Mouse (Mus musculus): ENCODE data around the gene Slc20a1. TPM values are rescaled to one million over a fixed set of nuclear protein-coding genes. Genes with fewer than 3 reads are reported as not detected.
A peak's percentile ranks its signal among the peaks of the same experiment; 100 is the strongest.

Slc20a1 gene
- total RNA-seq, 2 experiments from 2014 or later = 123 to 124 TPM

DNA sequence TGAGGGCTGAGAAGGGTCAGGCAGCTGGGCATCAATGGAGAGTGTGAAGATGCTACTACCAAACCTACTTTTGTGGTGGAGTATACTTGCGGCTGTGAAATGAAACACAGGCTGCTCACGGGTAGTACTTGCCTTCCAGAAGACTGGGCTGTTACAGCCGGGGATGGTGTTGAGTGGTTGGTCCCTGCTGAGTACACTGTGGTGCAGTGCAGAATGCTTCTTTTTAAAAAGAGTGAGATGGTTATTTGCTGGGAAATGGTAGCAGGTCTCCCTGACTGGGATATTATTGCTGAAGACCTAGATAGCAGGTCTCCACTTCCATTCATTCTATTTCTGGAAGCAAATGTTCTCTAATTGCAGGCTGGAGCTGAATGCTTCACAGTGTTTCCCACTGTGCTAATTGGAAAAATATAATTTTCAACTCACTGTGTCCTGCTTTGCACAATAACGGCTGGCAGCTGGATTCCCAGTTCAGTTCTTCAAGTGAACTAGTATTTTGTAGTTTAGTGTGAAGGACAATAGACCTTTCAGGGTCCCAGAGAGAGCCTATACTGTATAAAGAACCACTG, 20.1 kb downstream of the Slc20a1 start:
- no peak for DNase-seq (ENCODE audit: extremely low spot score in 1 of 2, low spot score in 2 of 2)
- intact Hi-C loops (cut with DNase I) = no loop called here

DNA sequence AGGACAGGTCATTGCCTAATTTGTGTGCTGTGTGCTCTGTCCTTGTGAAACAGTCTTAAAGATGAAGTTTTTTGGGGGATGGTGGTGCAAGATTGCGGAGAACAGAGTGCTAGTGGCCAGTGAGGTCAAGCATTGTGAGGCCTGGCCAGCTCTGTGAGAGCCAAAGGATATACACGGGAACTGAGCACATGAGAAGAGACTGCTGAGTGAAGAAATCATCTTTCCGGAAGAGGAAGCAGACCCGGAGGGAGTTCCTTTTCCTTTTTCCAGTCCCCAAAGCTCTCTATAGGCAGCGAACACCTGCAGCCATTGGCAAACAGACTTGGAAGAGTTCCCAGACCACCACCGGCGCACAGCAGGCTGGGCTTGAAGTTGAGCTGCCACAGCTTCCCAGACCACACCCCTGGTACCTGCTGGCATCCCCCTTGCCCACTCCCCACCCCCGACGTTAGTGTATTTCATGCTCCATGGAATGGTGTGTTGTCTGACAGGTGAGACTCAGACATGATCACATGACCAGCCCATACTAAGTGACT, 22.6 kb downstream of the Slc20a1 start:
- intact Hi-C loops (cut with DNase I) = no loop called here
- no peak for DNase-seq (ENCODE audit: extremely low spot score in 1 of 2, low spot score in 2 of 2)

DNA sequence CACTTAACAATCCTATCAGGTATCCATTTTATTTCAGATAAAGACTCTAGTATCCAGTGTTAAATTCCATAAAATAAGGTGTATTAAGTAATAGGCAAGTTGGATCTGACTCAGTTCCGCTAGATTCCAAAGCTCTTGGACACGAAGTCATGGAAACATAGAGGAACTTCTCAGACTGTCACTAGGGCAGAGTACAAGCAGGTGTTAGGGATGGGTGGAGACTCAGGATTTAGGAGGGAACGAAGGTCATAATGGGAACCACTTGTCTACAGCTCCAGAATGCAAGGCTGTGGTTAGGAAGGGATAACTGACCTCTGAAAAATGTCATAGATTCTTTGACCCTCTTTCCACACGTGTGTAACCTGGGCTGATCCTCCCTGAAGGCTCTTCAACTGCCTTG, 25.6 kb downstream of the Slc20a1 start:
- intact Hi-C loops (cut with DNase I) = no loop called here
- no peak for DNase-seq (ENCODE audit: extremely low spot score in 1 of 2, low spot score in 2 of 2)

DNA sequence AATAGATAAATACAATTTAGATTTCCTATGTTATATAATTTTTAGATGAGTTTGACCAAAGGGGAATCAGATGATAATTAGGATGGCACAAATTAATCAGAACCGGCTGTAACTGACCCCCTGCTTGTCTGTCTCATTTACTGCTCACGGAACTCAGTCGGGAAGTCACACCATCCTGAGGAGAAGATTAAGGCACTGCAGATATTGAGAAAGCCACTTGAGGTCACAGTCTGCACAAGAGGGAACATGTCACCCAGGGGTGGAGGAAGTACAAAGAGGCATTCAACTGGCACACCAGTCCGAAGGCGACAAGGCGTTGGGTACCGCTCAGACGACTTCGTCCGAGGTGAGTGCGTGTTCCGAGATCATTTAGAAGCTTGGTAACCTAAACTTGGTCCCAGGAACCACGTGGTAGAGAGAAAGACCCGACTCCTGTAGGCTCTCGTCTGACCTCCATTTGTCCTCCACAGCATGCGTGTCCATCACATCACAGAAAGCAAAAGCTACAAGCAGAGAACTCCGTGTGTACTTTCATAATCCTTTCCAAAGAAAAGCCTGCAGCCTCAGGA, 26.8 kb downstream of the Slc20a1 start:
- no peak for DNase-seq (ENCODE audit: extremely low spot score in 1 of 2, low spot score in 2 of 2)
- intact Hi-C loops (cut with DNase I) = no loop called here

DNA sequence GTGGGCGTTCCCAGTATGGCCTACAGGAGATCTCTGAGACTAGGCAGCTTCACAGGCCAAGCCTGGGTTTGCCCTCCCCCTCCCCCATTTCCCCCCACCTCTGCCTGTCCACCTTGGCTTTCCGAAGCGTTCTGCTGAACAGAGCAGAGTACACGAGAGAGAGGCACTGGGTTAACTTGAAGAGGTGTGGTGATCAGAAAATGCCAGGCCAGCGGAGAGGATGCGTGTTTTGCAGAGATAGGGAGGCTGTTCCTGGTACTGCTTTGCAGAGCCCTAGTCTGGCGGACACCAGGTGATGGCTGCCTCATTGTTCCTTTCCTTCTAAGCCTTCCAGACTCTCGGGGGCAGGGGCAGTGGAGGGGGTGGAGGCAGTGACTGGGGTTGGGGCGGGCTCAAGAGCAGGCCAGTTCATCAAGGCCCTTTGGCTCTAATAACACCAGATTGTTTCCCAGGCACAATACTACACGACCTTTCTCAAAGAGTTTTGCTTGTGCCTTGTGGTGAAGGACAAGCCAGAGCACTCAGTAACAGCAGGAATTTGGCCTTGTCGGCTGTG, 27.8 kb downstream of the Slc20a1 start:
- intact Hi-C loops (cut with DNase I) = no loop called here
- DNase-seq (ENCODE audit: extremely low spot score in 1 of 2, low spot score in 2 of 2) = no peak

DNA sequence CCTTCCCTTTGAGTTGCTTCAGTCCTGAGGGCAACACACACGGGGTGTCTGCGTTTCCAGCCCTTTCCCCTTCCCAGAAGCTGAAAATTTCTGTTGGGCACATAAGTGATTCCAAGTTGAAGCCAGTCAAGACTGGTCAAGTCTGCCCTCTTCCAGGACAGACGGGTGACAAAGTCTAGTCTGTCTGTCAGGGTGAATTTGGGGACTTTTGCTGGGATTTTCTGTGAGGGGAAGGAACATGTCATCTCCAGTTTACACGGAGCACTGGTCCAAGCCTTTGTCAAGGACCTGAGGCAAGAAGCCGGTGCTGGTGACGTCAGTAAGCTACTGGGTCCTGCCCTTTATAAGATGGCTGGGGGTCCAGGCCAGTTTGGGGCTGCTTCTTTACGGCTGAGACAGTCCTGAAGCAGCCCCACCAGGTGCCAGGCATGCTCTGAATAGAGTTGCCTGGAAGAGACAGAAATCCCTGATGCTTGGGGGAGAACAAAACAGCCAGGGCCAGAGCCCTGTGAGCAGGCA, 28.5 kb downstream of the Slc20a1 start:
- intact Hi-C loops (cut with DNase I) = no loop called here
- DNase-seq (ENCODE audit: extremely low spot score in 1 of 2, low spot score in 2 of 2) = no peak

DNA sequence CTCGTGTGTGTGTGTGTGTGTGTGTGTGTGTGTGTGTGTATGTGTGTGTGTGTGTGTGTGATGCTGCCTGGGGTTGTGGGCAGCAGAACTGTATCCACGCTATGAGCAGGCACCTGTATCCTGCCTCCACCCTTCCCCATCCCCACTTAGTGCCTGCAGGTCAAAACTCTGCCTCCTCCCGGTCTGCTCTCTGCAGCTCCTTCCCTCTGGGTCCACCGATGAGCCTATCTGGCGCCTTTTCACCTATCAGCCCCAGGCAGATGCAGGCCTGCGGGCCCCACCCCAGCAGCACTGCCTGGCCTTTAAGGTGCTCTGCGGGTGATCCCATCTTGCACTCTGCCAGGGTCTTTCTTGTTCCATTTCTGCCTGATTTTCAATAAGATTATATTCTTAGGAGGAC, 29.1 kb downstream of the Slc20a1 start:
- DNase-seq (ENCODE audit: extremely low spot score in 1 of 2, low spot score in 2 of 2) = no peak
- intact Hi-C loops (cut with DNase I) = no loop called here

DNA sequence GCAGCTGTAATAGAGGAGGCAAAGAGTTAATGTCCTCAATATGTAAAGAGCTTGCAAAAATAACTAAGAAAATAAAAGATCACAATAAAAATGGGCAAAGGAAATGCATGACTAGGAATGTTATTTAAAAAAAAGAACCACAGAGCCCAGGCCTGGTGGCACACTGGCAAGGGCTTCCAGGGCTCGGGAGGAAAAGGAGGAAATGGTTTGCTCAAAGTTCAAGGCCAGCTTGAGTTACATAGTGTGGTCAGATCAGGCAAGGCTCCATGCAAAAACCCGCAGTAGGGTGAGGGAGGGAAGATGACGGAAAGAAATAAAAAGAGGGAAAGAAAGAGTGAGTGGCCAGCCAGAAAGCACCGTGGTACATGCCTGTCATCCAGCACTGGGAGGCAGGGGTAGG, 30.0 kb downstream of the Slc20a1 start:
- no peak for DNase-seq (ENCODE audit: extremely low spot score in 1 of 2, low spot score in 2 of 2)
- intact Hi-C loops (cut with DNase I) = no loop called here

DNA sequence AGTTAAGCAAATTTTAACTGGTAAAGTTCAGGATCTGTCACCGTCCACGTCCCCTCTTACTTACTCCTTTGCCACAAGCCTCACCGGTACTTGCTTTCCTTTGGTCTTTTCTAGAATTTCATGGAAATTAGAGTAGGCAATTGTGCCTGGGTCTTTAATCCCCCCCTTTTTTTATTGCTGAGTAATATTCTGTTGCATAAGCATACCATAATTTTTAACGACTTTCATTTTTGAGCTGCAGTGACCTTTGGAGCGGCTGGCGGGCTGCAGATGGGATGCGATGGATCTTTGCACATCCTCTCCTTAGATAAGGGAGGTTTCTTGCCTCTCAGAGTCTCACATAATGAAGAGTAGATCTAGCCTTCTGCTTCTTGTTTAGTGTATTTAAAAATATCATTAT, 30.8 kb downstream of the Slc20a1 start:
- intact Hi-C loops (cut with DNase I) = no loop called here
- no peak for DNase-seq (ENCODE audit: extremely low spot score in 1 of 2, low spot score in 2 of 2)

DNA sequence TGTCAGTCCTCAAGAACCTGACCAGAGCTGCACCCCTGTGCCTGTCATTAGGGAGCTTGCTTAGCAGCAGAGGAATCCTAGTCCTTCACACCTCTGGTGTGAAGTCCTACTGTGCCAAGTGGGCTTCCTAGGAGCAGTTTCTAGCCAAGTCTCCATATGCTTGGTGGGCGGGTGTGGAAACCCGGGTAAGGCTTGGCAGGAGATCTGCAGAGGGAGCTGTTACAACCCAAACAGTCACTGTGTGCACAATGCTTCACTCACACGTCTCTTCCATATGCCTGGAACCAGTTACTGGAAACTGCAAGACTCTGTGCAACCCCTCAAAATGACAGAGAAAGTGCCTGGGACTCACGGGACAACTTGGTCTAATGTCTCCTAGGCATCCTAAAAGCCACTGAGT, 33.5 kb downstream of the Slc20a1 start:
- DNase-seq (ENCODE audit: extremely low spot score in 1 of 2, low spot score in 2 of 2) = peak; percentile 63 to 87
- intact Hi-C loops (cut with DNase I) = no loop called here

DNA sequence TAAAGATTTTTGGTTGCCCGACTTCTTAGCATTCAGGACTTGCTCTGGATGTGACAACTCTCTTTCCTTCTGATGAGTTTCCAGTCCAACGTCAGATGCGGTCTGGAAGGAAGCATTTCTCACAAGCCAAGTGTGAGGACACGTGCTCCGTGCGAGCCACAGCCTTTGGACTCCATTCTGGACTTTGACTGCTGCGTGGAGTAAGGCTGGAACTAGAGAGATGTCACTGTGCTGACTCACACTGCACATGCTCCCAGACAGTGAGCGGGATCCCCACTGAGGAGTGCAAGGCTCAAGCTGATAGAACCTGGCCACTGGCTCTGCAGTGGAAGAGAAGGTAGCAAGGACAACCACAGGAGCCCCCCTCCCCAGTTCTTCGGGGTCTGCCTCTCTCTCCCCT, 33.9 kb downstream of the Slc20a1 start:
- intact Hi-C loops (cut with DNase I) = no loop called here
- no peak for DNase-seq (ENCODE audit: extremely low spot score in 1 of 2, low spot score in 2 of 2)

DNA sequence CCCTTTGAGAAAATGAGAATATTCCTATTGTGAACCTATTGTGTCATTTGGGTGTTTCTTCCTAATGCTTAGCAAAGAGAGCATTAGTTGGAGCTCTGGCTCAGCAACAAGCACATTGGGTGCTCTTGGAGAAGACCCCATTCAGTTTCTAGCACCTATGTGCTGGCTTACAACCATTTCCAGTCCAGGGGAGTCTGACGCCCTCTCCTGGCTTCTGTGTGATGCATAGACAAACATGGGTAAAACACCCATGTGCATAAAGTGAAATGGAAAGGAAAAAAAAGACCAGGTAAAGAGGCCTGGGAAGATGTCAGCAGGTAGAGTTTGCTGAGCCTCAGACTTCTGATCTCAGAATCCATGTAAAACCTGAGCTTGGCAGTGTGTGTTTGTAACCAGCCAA, 34.7 kb downstream of the Slc20a1 start:
- no peak for DNase-seq (ENCODE audit: extremely low spot score in 1 of 2, low spot score in 2 of 2)
- intact Hi-C loops (cut with DNase I) = no loop called here

DNA sequence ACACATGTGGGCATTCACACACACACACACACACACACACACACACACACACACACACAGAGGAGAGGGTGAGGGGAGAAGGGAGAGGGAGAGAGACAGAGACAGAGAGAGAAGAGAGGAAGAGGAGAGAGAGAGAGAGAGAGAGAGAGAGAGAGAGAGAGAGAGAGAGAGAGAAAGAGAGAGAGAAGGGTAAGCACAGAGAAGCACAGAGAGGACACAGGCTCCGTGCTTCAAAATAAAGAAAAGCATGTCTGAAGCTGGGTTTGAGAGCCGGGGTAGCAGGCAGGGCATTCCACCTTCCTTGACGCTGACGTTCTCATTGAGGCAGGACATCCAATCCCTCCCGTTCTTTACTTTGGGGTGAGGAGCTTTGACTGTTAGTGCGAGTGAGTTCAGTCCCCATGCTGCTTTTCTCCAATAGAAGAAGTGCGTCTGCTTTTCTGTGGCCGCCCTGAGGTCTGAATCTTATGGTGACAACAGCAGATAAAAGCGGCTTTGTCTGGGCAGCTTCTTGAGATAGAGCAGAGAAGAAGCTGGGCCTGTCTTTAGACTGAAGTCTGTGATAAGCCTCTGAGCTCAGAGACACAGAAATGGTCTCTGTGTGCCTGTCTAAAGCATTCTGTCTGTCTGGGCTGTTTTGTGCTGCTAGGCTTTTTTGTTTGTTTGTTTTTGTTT, 35.4 kb downstream of the Slc20a1 start:
- intact Hi-C loops (cut with DNase I) = no loop called here
- no peak for DNase-seq (ENCODE audit: extremely low spot score in 1 of 2, low spot score in 2 of 2)

DNA sequence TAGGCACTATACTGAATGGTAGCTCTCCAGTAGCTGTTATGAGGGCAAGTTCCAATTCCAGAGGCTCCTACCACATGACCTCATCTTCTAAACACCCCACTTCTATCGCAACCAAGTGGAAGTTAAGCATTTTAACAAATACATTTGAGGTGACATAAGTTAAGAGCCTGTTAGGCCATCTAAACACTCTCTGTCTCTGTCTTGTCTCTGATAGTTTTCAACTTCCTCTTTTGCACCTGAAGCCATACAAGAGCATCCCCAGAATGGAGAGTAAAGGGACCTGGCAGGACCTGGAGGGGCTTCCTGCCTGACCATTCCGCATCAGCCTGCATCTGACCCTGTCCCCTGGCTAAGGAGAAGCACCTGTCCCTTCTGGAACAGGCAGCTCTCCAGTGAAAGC, 36.2 kb downstream of the Slc20a1 start:
- DNase-seq (ENCODE audit: extremely low spot score in 1 of 2, low spot score in 2 of 2) = no peak
- intact Hi-C loops (cut with DNase I) = no loop called here

DNA sequence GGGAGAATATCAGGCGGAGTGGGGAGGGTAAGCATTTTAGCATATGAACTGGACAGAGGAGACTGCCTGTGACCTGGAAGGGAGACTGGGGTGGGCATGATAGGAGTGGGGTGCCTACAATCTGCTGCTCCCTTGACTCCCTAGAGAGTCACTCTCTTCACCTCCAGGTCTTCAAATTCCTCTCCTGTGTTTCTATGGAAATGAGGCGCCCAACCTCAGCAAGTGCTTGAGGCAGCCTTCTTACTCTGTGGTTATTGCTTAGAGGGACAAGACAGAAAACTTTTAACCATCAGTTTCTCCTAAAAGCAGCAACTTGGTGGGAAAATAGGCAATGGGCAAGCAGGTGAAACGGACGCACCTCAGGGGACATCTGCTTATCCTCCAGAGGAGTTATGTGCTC, 38.0 kb downstream of the Slc20a1 start:
- no peak for DNase-seq (ENCODE audit: extremely low spot score in 1 of 2, low spot score in 2 of 2)
- intact Hi-C loops (cut with DNase I) = no loop called here

DNA sequence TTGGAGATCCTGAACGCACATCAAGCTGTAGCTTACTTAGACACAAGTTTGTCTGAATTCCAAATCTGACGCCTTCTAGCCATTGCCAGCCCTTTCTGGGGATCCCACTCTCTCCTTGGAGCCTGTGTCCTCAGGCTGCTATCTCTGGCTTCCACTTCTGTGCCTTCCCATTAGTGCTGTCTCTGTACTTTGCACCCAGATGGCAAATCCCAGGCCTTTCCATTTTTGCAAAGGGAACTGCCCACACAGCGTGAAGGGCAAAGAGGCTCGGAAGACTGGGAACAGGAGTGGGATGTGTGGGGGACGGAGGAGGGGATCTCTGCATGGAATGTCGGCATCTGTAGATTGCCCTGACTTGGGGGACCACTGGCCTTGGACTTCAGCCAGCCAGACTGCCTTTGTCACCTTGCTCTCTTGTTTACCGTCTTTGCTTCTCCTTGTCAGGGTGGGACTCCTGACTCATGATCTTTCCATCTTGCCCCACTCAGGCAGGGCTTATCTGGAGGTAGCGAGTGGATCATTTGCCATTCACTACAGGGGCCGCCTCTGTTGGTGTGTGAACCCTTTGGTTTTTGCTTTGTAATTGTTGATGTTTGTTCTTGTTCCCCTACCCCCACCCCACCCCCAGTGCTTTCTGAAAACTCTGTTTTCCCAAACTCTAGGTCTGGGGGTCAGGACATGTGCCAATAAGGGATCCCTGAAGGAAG, 42.3 kb downstream of the Slc20a1 start:
- DNase-seq (ENCODE audit: extremely low spot score in 1 of 2, low spot score in 2 of 2) = no peak
- intact Hi-C loops (cut with DNase I) = loop anchor here (5.0 kb wide), 1 partner anchor 44 kb away; the partner anchor contains the start of gene Slc20a1

DNA sequence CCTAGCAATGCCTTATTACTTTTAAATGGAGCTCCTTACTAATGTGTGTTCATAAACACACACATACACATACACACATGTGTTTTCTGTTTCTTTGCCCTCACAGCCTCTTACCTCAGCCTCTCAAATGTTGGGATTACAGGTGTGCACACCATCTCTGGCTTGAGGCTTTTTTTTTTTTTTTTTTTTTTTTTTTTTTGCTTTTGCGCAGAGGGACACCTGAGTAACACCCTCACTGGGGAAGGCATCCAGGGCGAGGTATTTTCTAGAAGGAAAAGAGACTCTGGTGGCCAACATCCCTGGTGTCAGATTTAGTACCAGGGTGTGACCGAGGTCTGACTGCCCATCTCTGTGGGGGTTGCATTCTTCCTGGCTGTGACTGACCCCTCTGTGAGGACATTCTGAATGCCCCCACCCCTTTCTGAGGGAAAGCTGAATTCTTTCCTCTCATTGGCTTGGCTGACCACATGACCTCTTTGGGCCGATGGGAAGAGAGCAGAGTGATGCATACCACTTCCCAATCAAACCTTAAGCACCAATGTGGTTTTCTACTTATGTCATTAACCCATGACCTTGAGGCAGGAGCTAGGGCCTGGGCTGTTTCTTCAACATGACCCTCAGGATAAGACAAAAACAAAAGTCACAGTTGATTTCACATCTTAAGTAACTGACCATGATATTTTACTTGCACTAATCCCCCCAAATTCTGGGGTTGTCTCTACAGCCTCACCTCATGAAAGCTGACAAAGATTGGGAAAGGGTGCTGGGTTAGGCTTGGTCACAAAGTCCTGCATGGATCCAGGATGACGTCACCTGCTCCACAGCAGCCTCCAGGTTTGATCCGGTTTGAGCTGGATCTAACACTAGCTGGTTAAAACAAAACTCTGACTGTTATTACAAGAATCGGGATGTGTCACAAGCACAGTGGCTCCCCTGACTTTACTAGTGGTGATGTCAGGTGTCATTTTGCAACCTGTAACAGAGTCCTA, 43.6 kb downstream of the Slc20a1 start:
- intact Hi-C loops (cut with DNase I) = loop anchor here (5.0 kb wide), 1 partner anchor 45 kb away; the partner anchor contains the start of gene Slc20a1
- no peak for DNase-seq (ENCODE audit: extremely low spot score in 1 of 2, low spot score in 2 of 2)

DNA sequence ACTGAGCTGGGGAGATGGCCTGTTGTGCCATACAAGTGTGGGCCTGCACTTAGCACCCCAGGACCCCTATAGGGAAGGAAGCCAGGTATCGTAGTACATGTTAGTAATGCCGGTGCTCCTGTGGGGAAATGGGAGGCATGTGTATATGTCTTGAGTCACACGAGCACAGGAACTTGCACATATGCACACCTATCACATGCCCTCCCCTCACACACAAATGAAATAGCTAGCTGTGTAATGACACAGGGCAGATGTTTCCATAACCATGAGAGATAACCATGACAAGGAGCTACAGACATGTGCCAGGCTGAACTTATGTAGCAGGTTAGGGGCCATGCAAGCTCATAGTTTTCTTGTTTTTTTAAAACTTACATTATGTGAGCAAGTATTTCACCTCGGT, 44.4 kb downstream of the Slc20a1 start:
- DNase-seq (ENCODE audit: extremely low spot score in 1 of 2, low spot score in 2 of 2) = no peak
- intact Hi-C loops (cut with DNase I) = loop anchor here (5.0 kb wide), 1 partner anchor 46 kb away; the partner anchor contains the start of gene Slc20a1

All from left cerebral cortex, postnatal 10 days (tissue).